Mouse (Mus musculus) neural tube, embryonic 12.5 days (tissue): ENCODE data around the gene Peli2. TPM values are rescaled to one million over a fixed set of nuclear protein-coding genes. Genes with fewer than 3 reads are reported as not detected.

Source experiments
- ATAC-seq: fragments of 200-750 bp; cut with Nextera tagmentation; 2 replicates; pipeline ENCODE4 v1.8.0; 2017; ENCODE audit warnings: low read depth, mild to moderate bottlenecking, moderate TSS enrichment, moderate library complexity; ENCODE audit not compliant: low FRiP score
- H3K27ac ChIP-seq: fragments of 300-500 bp; sonication (generic); 2 replicates; pipeline ENCODE4 v1.5.1; 2016
- H3K27me3 ChIP-seq: fragments of 300-500 bp; sonication (generic); replicated peaks from 2 replicates; pipeline ENCODE4 v1.6.1; 2016; ENCODE audit warnings: mild to moderate bottlenecking
- H3K36me3 ChIP-seq: fragments of 300-500 bp; sonication (generic); 2 replicates; pipeline ENCODE4 v1.6.1; 2016; ENCODE audit warnings: mild to moderate bottlenecking
- H3K4me1 ChIP-seq: fragments of 300-500 bp; sonication (generic); 2 replicates; pipeline ENCODE4 v1.6.1; 2016
- H3K4me2 ChIP-seq: fragments of 300-500 bp; sonication (generic); replicated peaks from 2 replicates; pipeline ENCODE4 v1.6.1; 2016; ENCODE audit warnings: mild to moderate bottlenecking
- H3K4me3 ChIP-seq: fragments of 300-500 bp; sonication (generic); 2 replicates; pipeline ENCODE4 v1.5.1; 2016
- H3K9ac ChIP-seq: fragments of 300-500 bp; sonication (generic); 2 replicates; pipeline ENCODE4 v1.6.1; 2016; ENCODE audit warnings: mild to moderate bottlenecking
- H3K9me3 ChIP-seq: fragments of 300-500 bp; sonication (generic); 2 replicates; pipeline ENCODE4 v1.6.1; 2016; ENCODE audit warnings: mild to moderate bottlenecking
- WGBS: fragments of 180-500 bp; shearing (Covaris S2); methylation state at CpG from one replicate; pipeline ENCODE4 v1.1.7; 2016; 5-methylcytosine and 5-hydroxymethylcytosine counted together
- polyA plus RNA-seq: library from polyadenylated mRNA; unstranded; fragments of >200 nt; fragmentation: Nextera tagmentation; extraction: Ambion mirVana; gene quantifications from 2 replicates; pipeline ENCODE4 v1.2.1, GENCODE M21; 2016

The Peli2 gene
- polyA plus RNA-seq, 1 experiment from 2014 or later: 17.4 TPM

DNA sequence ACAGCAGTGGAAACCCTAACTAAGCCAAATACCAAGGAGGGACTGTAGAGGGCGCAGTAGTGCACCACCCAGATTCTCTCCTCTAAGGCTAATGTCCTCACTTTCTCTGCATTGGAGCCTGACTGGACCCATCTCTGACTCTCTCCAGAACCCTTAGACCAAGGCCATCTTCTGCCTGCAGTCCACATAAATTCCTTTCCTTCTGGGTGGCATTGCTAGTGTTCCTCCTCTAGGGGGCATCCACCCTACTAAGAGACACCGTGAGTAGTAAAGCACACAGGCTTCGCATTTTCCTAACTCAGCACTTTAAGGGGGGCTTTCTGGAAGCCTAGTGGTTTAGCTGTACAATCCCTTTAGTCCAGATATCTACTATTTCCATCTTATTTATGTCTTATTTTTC is 207.1 kb downstream of the Peli2 start:
- Histone ChIP-seq H3K4me3 (no peak overlapping the region), H3K27ac (no peak overlapping the region), H3K4me1 (peaks cover 15% of the 10 kb centered on the region; the same call in 1 of the 2 replicates), H3K27me3 (no peaks in the 10 kb centered on the region), H3K9ac (no peak overlapping the region), H3K4me2 (no peak overlapping the region), H3K36me3 (no peaks in the 10 kb centered on the region), H3K9me3 (no peaks in the 10 kb centered on the region)
- 74% methylated on average over 3 of the region's 3 CpGs for WGBS
- no peak for ATAC-seq

DNA sequence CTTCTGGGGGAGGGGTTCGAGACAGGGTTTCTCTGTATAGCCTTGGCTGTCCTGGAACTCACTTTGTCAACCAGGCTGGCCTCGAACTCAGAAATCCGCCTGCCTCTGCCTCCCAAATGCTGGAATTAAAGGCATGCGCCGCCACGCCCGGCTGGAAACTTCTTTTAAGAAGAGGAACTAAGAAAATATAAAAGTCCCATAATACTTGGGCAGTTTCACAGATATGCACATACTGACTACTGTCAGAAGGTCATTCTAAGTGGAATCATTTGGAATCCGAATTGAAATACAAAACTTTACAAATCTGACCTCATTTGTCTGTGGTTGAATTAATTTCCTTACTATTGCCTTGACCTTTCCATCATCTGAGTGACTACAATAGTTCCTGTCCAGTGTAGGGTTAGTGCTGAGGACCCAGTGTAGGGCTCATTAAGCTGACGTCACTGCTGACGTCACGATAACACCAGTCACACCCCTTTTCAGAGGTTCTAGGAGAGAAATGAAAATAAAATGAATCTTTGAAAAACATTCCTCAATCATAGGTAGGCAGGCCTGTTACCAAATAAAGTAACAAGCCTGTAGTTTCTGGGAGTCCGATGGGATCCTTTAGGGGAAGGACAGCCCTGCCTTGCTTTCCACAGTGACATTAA is 209.2 kb downstream of the Peli2 start:
- H3K4me3 ChIP-seq: no peak overlapping the region
- ATAC-seq: no peak
- 89% methylated on average over 12 of the region's 12 CpGs for WGBS
- no peaks in the 10 kb centered on the region for H3K9me3 ChIP-seq
- no peak overlapping the region for H3K27ac ChIP-seq
- H3K9ac ChIP-seq: no peak overlapping the region
- H3K27me3 ChIP-seq: no peaks in the 10 kb centered on the region
- H3K4me1 ChIP-seq: peaks cover 20% of the 10 kb centered on the region
- no peaks in the 10 kb centered on the region for H3K36me3 ChIP-seq
- no peak overlapping the region for H3K4me2 ChIP-seq
